Comparison of ENCODE assay signal across 10 mouse cellular contexts in genomic region chrX:56572465-56572864, GRCm38 (mm10). TPM values are rescaled to one million over a fixed set of nuclear protein-coding genes. Genes with fewer than 3 reads are reported as not detected.
DNase-seq lines count a peak whose midpoint lies in the region; ATAC-seq and TF ChIP-seq lines count a peak whose summit lies in the region.
"Had no signal": no experiment of that assay in that cellular context is flagged by ENCODE, and none has a peak within 500 bp of the region (broad histone marks: within the 10 kb centered on the region; RNA-seq: fewer than 3 reads in every experiment).

No protein-coding gene starts in this region.

- peak; percentile 10 to 12 for DNase-seq in cerebellum, postnatal 36 days
- no peak for DNase-seq in cerebellum, adult 8-10 months
- no peak for DNase-seq in midbrain, postnatal 0 days (ENCODE audit: low spot score)
- DNase-seq in midbrain, embryonic 10.5 days (ENCODE audit: low spot score), result no peak
- DNase-seq in lung, postnatal 25 days (ENCODE audit: low spot score), result peak; percentile 14
- no peak for DNase-seq in ovary, postnatal 14 days (ENCODE audit: low spot score)
- no peak for DNase-seq in urinary bladder, postnatal 36 days (ENCODE audit: low spot score in 2 of 2)

- ATAC-seq in midbrain, postnatal 0 days (ENCODE audit: low FRiP score), result no peak

- no peak overlapping the region for H3K9ac ChIP-seq in midbrain, postnatal 0 days (replicated peaks; ENCODE audit: low read length, poor library complexity, severe bottlenecking)
- H3K9ac ChIP-seq: neural tube, embryonic 13.5 days had no signal

- 28% methylated on average over 6 of the region's 6 CpGs for WGBS in midbrain, postnatal 0 days
- 15% methylated on average over 6 of the region's 6 CpGs for WGBS in midbrain, embryonic 10.5 days

- H3K9me3 ChIP-seq in midbrain, postnatal 0 days (ENCODE audit: low read length), result no peaks in the 10 kb centered on the region
- H3K9me3 ChIP-seq in midbrain, embryonic 10.5 days (replicated peaks), result no peaks in the 10 kb centered on the region
- H3K9me3 ChIP-seq: neural tube, embryonic 13.5 days had no signal

- H3K36me3 ChIP-seq in midbrain, postnatal 0 days (ENCODE audit: insufficient read depth, low read length), result no peaks in the 10 kb centered on the region
- no peaks in the 10 kb centered on the region for H3K36me3 ChIP-seq in midbrain, embryonic 10.5 days
- H3K36me3 ChIP-seq: neural tube, embryonic 13.5 days had no signal

- no peak for TF ChIP-seq POLR2A in cortical plate, adult 2 months (IDR thresholded peaks at IDR 0.05; ENCODE audit: extremely low read depth, insufficient read depth, low read length)

- no peak overlapping the region for H3K4me3 ChIP-seq in midbrain, postnatal 0 days (ENCODE audit: low read depth, low read length)
- no peak overlapping the region for H3K4me3 ChIP-seq in midbrain, embryonic 10.5 days
- no peak overlapping the region for H3K4me3 ChIP-seq in cortical plate, adult 2 months (ENCODE audit: insufficient read depth, low read length)
- H3K4me3 ChIP-seq: neural tube, embryonic 13.5 days had no signal

- no peak overlapping the region for H3K4me2 ChIP-seq in midbrain, postnatal 0 days (ENCODE audit: low read depth, low read length, poor library complexity, severe bottlenecking)
- H3K4me2 ChIP-seq: neural tube, embryonic 13.5 days had no signal

- peak; percentile 48 for TF ChIP-seq CTCF in midbrain, postnatal 0 days (IDR thresholded peaks at IDR 0.05)
- TF ChIP-seq CTCF in cortical plate, adult 2 months (IDR thresholded peaks at IDR 0.05; ENCODE audit: extremely low read depth, insufficient read depth, low read length), result 0 out of 2 replicates have a peak, but pooled peaks have one; percentile 4

- no peaks in the 10 kb centered on the region for H3K27me3 ChIP-seq in midbrain, postnatal 0 days (ENCODE audit: insufficient read depth, low read length)
- H3K27me3 ChIP-seq in midbrain, embryonic 10.5 days (ENCODE audit: low read depth, poor library complexity, severe bottlenecking), result no peaks in the 10 kb centered on the region
- H3K27me3 ChIP-seq: neural tube, embryonic 13.5 days had no signal

- no peaks in the 10 kb centered on the region for H3K4me1 ChIP-seq in midbrain, postnatal 0 days (ENCODE audit: insufficient read depth, low read length)
- H3K4me1 ChIP-seq in midbrain, embryonic 10.5 days, result no peaks in the 10 kb centered on the region
- H3K4me1 ChIP-seq in cortical plate, adult 2 months (ENCODE audit: control insufficient read depth, insufficient read depth, low read length), result no peaks in the 10 kb centered on the region
- H3K4me1 ChIP-seq: neural tube, embryonic 13.5 days had no signal

- H3K27ac ChIP-seq in midbrain, postnatal 0 days (ENCODE audit: low read depth, low read length), result no peak overlapping the region
- no peak overlapping the region for H3K27ac ChIP-seq in midbrain, embryonic 10.5 days (replicated peaks)
- no peak overlapping the region for H3K27ac ChIP-seq in cortical plate, adult 2 months (ENCODE audit: insufficient read depth, low read length)
- H3K27ac ChIP-seq: neural tube, embryonic 13.5 days had no signal

RNA-seq across cellular contexts. Expression of gene Gm648, which starts 23.1 kb away (rescaled TPM):
- not detected in 2 replicates for total RNA-seq in midbrain, postnatal 0 days (2014; rRNA removed)
- 0.15 TPM in 1 of 2 replicates, not detected in the other for polyA plus RNA-seq in midbrain, postnatal 0 days (2015; fragmentation: Nextera tagmentation; extraction: Ambion mirVana)
- polyA plus RNA-seq in midbrain, embryonic 10.5 days (2016; fragmentation: Nextera tagmentation; extraction: Ambion mirVana), result not detected in 2 replicates
- not detected in 2 replicates for polyA plus RNA-seq in cortical plate, adult 2 months (2012; rRNA removed)
- total RNA-seq: adrenal gland, adult 18-20 months had no signal
- polyA plus RNA-seq: neural tube, embryonic 13.5 days had no signal

RNA-seq across cellular contexts. Expression of gene Mmgt1, which starts 25.4 kb away (rescaled TPM):
- total RNA-seq in midbrain, postnatal 0 days (2014; rRNA removed), result 74.2 and 85.1 TPM in 2 replicates
- polyA plus RNA-seq in midbrain, postnatal 0 days (2015; fragmentation: Nextera tagmentation; extraction: Ambion mirVana), result 43.2 and 44.0 TPM in 2 replicates
- polyA plus RNA-seq in midbrain, embryonic 10.5 days (2016; fragmentation: Nextera tagmentation; extraction: Ambion mirVana), result 43.2 and 45.5 TPM in 2 replicates
- 21.1 and 22.5 TPM in 2 replicates for polyA plus RNA-seq in cortical plate, adult 2 months (2012; rRNA removed)

RNA-seq across cellular contexts. Expression of gene Slc9a6, which starts 37.1 kb away (rescaled TPM):
- total RNA-seq in midbrain, postnatal 0 days (2014; rRNA removed), result 111 and 138 TPM in 2 replicates
- 67.7 and 70.1 TPM in 2 replicates for polyA plus RNA-seq in midbrain, postnatal 0 days (2015; fragmentation: Nextera tagmentation; extraction: Ambion mirVana)
- 12.9 and 17.5 TPM in 2 replicates for polyA plus RNA-seq in midbrain, embryonic 10.5 days (2016; fragmentation: Nextera tagmentation; extraction: Ambion mirVana)
- polyA plus RNA-seq in cortical plate, adult 2 months (2012; rRNA removed), result 76.9 and 78.0 TPM in 2 replicates

RNA-seq across cellular contexts. Expression of gene Gm10477, which starts 47.9 kb away (rescaled TPM):
- not detected in 2 replicates for total RNA-seq in midbrain, postnatal 0 days (2014; rRNA removed)
- not detected in 2 replicates for polyA plus RNA-seq in midbrain, postnatal 0 days (2015; fragmentation: Nextera tagmentation; extraction: Ambion mirVana)
- polyA plus RNA-seq in midbrain, embryonic 10.5 days (2016; fragmentation: Nextera tagmentation; extraction: Ambion mirVana), result not detected in 2 replicates
- polyA plus RNA-seq in cortical plate, adult 2 months (2012; rRNA removed), result not detected in 2 replicates
- total RNA-seq: adrenal gland, adult 18-20 months had no signal
- polyA plus RNA-seq: neural tube, embryonic 13.5 days had no signal

Comparison
In these comparisons a context has a peak if more than half of its experiments do, and no peak if none do; other contexts are left out.
1. DNase-seq: peak in cerebellum, postnatal 36 days (2 of 2) and lung, postnatal 25 days (single experiment); none in cerebellum, adult 8-10 months (single experiment), midbrain, postnatal 0 days (single experiment), midbrain, embryonic 10.5 days (single experiment), ovary, postnatal 14 days (single experiment) and urinary bladder, postnatal 36 days (0 of 2).